Mouse (Mus musculus) adrenal gland (tissue): ENCODE results near the gene Selenop.

Experiments
- intact Hi-C: fragments of 180-260 bp; cut with DNase I; formaldehyde crosslinking; loops from one replicate; pipeline ENCODE4 v1.15.1; 2025

Selenop gene

GRCm38 (mm10) chr15:3269996-3270645 lies 1.8 kb downstream of the Selenop start:
- intact Hi-C loops, result loop anchor here (5.0 kb wide), 1 partner anchor 43 kb away; no protein-coding TSS in a partner anchor

- intact Hi-C loops, result loop anchor here (5.0 kb wide), 1 partner anchor 43 kb away; no protein-coding TSS in a partner anchor
Measured at GRCm38 (mm10) chr15:3270646-3271077, 2.3 kb downstream of the Selenop start.

GRCm38 (mm10) chr15:3271216-3271615 lies 2.9 kb downstream of the Selenop start:
- intact Hi-C loops, result loop anchor here (5.0 kb wide), 1 partner anchor 44 kb away; no protein-coding TSS in a partner anchor

- intact Hi-C loops, result loop anchor here (5.0 kb wide), 1 partner anchor 46 kb away; no protein-coding TSS in a partner anchor
Measured at GRCm38 (mm10) chr15:3273191-3273590, 4.8 kb downstream of the Selenop start.

GRCm38 (mm10) chr15:3277391-3277790 lies 9.0 kb downstream of the Selenop start:
- intact Hi-C loops, result loop anchor here (5.0 kb wide), 1 partner anchor 75 kb away; no protein-coding TSS in a partner anchor

GRCm38 (mm10) chr15:3279242-3279641 lies 10.9 kb downstream of the Selenop start:
- intact Hi-C loops, result loop anchor here (5.0 kb wide), 1 partner anchor 77 kb away; no protein-coding TSS in a partner anchor

- intact Hi-C loops, result no loop called here
Measured at GRCm38 (mm10) chr15:3281216-3281615, 12.9 kb downstream of the Selenop start.

GRCm38 (mm10) chr15:3281737-3282136 lies 13.4 kb downstream of the Selenop start:
- intact Hi-C loops, result no loop called here

- intact Hi-C loops, result no loop called here
Measured at GRCm38 (mm10) chr15:3286032-3286431, 17.7 kb downstream of the Selenop start.

- intact Hi-C loops, result no loop called here
Measured at GRCm38 (mm10) chr15:3290435-3290834, 22.1 kb downstream of the Selenop start.

- intact Hi-C loops, result no loop called here
Measured at GRCm38 (mm10) chr15:3293477-3293876, 25.1 kb downstream of the Selenop start.

GRCm38 (mm10) chr15:3295986-3296385 lies 27.6 kb downstream of the Selenop start:
- intact Hi-C loops, result no loop called here

GRCm38 (mm10) chr15:3297615-3298014 lies 29.3 kb downstream of the Selenop start:
- intact Hi-C loops, result no loop called here

GRCm38 (mm10) chr15:3300361-3301100 lies 32.2 kb downstream of the Selenop start:
- intact Hi-C loops, result no loop called here

- intact Hi-C loops, result no loop called here
Measured at GRCm38 (mm10) chr15:3303426-3303825, 35.1 kb downstream of the Selenop start, which contains the start of gene Ccdc152. TSS of gene Ccdc152 (minus strand) at chr15:3303526.

- intact Hi-C loops, result no loop called here
Measured at GRCm38 (mm10) chr15:3309856-3310255, 41.5 kb downstream of the Selenop start.

- intact Hi-C loops, result no loop called here
Measured at GRCm38 (mm10) chr15:3312937-3313336, 44.6 kb downstream of the Selenop start.

- intact Hi-C loops, result no loop called here
Measured at GRCm38 (mm10) chr15:3316617-3317016, 48.3 kb downstream of the Selenop start.

GRCm38 (mm10) chr15:3319929-3320328 lies 51.6 kb downstream of the Selenop start:
- intact Hi-C loops, result no loop called here

GRCm38 (mm10) chr15:3323041-3323440 lies 54.7 kb downstream of the Selenop start:
- intact Hi-C loops, result no loop called here
